Mouse (Mus musculus): ENCODE data around the gene Rpl36al. TPM values are rescaled to one million over a fixed set of nuclear protein-coding genes. Genes with fewer than 3 reads are reported as not detected.

Rpl36al gene
- polyA plus RNA-seq (2017; shearing (Covaris generic)): 326 TPM

GRCm38 (mm10) chr12:69183583-69184308 is at the start of gene Rpl36al, which contains the start of gene Mgat2:
TSS of gene Rpl36al (minus strand) at chr12:69184083.
TSS of gene Mgat2 (plus strand) at chr12:69184157.

GRCm38 (mm10) chr12:69227776-69228466 is 44.0 kb upstream of the Rpl36al start, which contains the start of gene Pole2:
TSS of gene Pole2 (minus strand) at chr12:69228195.

GRCm38 (mm10) chr12:69204052-69204833 is 20.4 kb upstream of the Rpl36al start, which contains the start of gene Gm49384:
TSS of gene Gm49384 (minus strand) at chr12:69204267.

GRCm38 (mm10) chr12:69198164-69198535 is 14.3 kb upstream of the Rpl36al start, which contains the start of gene Dnaaf2:
TSS of gene Dnaaf2 (minus strand) at chr12:69198429.

GRCm38 (mm10) chr12:69196444-69197377 is 12.8 kb upstream of the Rpl36al start, which contains the start of gene Gm49383:
TSS of gene Gm49383 (minus strand) at chr12:69197104.

GRCm38 (mm10) chr12:69168461-69169106 is 15.3 kb downstream of the Rpl36al start, which contains the start of gene Lrr1:
TSS of gene Lrr1 (plus strand) at chr12:69168814.

GRCm38 (mm10) chr12:69158765-69159577 is 24.9 kb downstream of the Rpl36al start, which contains the start of gene Rps29:
TSS of gene Rps29 (minus strand) at chr12:69159186.

Other genes starting within 250 kb of the Rpl36al start
- gene Rps29, start 24.9 kb downstream of the Rpl36al start, polyA plus RNA-seq (2017; shearing (Covaris generic)): 2,065 TPM
- gene Lrr1, start 15.3 kb downstream of the Rpl36al start, polyA plus RNA-seq (2017; shearing (Covaris generic)): not detected
- gene Mgat2, start 74 bp upstream of the Rpl36al start, polyA plus RNA-seq (2017; shearing (Covaris generic)): 61.4 TPM
- 9.1 TPM for gene Gm49383, start 13.0 kb upstream of the Rpl36al start, polyA plus RNA-seq (2017; shearing (Covaris generic))
- 3.1 TPM for gene Dnaaf2, start 14.3 kb upstream of the Rpl36al start, polyA plus RNA-seq (2017; shearing (Covaris generic))
- 8.9 TPM for gene Gm49384, start 20.2 kb upstream of the Rpl36al start, polyA plus RNA-seq (2017; shearing (Covaris generic))
- gene Pole2, start 44.1 kb upstream of the Rpl36al start, polyA plus RNA-seq (2017; shearing (Covaris generic)): 3.3 TPM
- 18.9 TPM for gene Klhdc1, start 57.1 kb upstream of the Rpl36al start, polyA plus RNA-seq (2017; shearing (Covaris generic))
- gene Klhdc2, start 112.6 kb upstream of the Rpl36al start, polyA plus RNA-seq (2017; shearing (Covaris generic)): 24.6 TPM
- 142 TPM for gene Nemf, start 173.1 kb upstream of the Rpl36al start, polyA plus RNA-seq (2017; shearing (Covaris generic))
- gene Arf6, start 188.1 kb upstream of the Rpl36al start, polyA plus RNA-seq (2017; shearing (Covaris generic)): 389 TPM
- gene Gm9887, start 188.4 kb upstream of the Rpl36al start, polyA plus RNA-seq (2017; shearing (Covaris generic)): 5.6 TPM